Mouse (Mus musculus) small intestine, adult 2 months (tissue): ENCODE measurements around the gene Rcbtb2.

Experiments
- CTCF ChIP-seq: fragments of 200-500 bp; IDR thresholded peaks from 2 replicates; pipeline ENCODE4 v1.5.1; 2012; ENCODE audit warnings: low read depth, mild to moderate bottlenecking, control low read depth, inconsistent platforms, low read length, moderate library complexity, mixed read lengths; ENCODE audit not compliant: insufficient replicate concordance, insufficient read length; ENCODE audit errors: extremely low read depth
- POLR2A ChIP-seq: fragments of 200-500 bp; IDR thresholded peaks from 2 replicates; pipeline ENCODE4 v1.6.1; 2012; ENCODE audit warnings: low read depth, mild to moderate bottlenecking, control low read depth, inconsistent platforms, low read length, moderate library complexity

GRCm38 (mm10) chr14:73210196-73210595 is 87.4 kb downstream of the Rcbtb2 start:
- TF ChIP-seq POLR2A = no peak
- no peak for TF ChIP-seq CTCF
